Mouse (Mus musculus): Measurements from ENCODE around the gene Wbp1l. TPM values are rescaled to one million over a fixed set of nuclear protein-coding genes. Genes with fewer than 3 reads are reported as not detected.
"Not testable (repeated sequence)": the region's sequence is repeated elsewhere in the genome, so short reads cannot be mapped to it uniquely, and the experiment has no call there.

The Wbp1l gene
- polyA plus RNA-seq, 1 experiment from 2014 or later: 41.3 TPM

DNA sequence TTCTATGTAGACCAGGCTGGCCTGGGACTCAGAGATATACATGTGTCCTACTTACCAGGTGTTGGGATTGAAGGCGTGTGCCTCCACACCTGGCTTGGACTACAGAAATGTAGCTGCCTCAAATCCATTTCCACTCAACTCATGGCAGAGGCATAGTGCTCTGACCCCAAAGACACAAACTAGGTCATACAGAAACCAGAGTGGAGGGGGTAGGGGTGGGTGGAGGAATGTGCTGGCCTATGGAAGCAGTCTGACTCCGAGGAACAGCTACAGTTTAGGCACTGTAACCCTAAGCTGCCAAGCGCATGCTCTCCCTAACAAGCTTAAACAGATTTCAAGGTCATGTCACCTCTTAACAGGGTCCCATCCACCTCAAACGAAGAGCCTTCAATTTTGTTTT, 35.3 kb upstream of the Wbp1l start:
- Histone ChIP-seq H3K27ac (ENCODE audit: low read depth, low read length) (no peak overlapping the region), H3K4me2 (ENCODE audit: low read depth, low read length, severe bottlenecking) (no peak overlapping the region), H3K9me3 (ENCODE audit: control insufficient read depth, low read length) (no peaks in the 10 kb centered on the region; the same call in 1 of the 2 replicates), H3K4me1 (replicated peaks; ENCODE audit: control insufficient read depth, insufficient read depth, low read length) (no peaks in the 10 kb centered on the region), H3K9ac (ENCODE audit: low read length) (no peak overlapping the region), H3K36me3 (ENCODE audit: control insufficient read depth, insufficient read depth, low read length) (no peaks in the 10 kb centered on the region), H3K27me3 (ENCODE audit: control insufficient read depth, insufficient read depth, low read length) (no peaks in the 10 kb centered on the region), H3K4me3 (ENCODE audit: low read depth, low read length) (no peak overlapping the region)
- no peak for DNase-seq (ENCODE audit: low spot score)
- 94% methylated on average over 4 of the region's 4 CpGs for WGBS
- ATAC-seq (replicated peaks; ENCODE audit: low FRiP score): no peak

GRCm38 (mm10) chr19:46564043-46564462, 34.8 kb upstream of the Wbp1l start:
- Histone ChIP-seq H3K27ac (ENCODE audit: low read depth, low read length) (no peak overlapping the region), H3K9ac (ENCODE audit: low read length) (no peak overlapping the region), H3K9me3 (ENCODE audit: control insufficient read depth, low read length) (no peaks in the 10 kb centered on the region; the same call in 1 of the 2 replicates), H3K27me3 (ENCODE audit: control insufficient read depth, insufficient read depth, low read length) (no peaks in the 10 kb centered on the region), H3K4me2 (ENCODE audit: low read depth, low read length, severe bottlenecking) (no peak overlapping the region), H3K4me1 (replicated peaks; ENCODE audit: control insufficient read depth, insufficient read depth, low read length) (no peaks in the 10 kb centered on the region), H3K4me3 (ENCODE audit: low read depth, low read length) (no peak overlapping the region), H3K36me3 (ENCODE audit: control insufficient read depth, insufficient read depth, low read length) (no peaks in the 10 kb centered on the region)
- DNase-seq (ENCODE audit: low spot score) (no peak), ATAC-seq (replicated peaks; ENCODE audit: low FRiP score) (no peak)
- 76% methylated on average over 14 of the region's 14 CpGs for WGBS

GRCm38 (mm10) chr19:46571211-46571877, 27.5 kb upstream of the Wbp1l start:
- not testable (repeated sequence) for H3K27ac ChIP-seq (ENCODE audit: low read depth, low read length); DNase-seq (ENCODE audit: low spot score); H3K9me3 ChIP-seq (ENCODE audit: control insufficient read depth, low read length); ATAC-seq (replicated peaks; ENCODE audit: low FRiP score); H3K4me1 ChIP-seq (replicated peaks; ENCODE audit: control insufficient read depth, insufficient read depth, low read length); H3K27me3 ChIP-seq (ENCODE audit: control insufficient read depth, insufficient read depth, low read length); H3K9ac ChIP-seq (ENCODE audit: low read length); H3K36me3 ChIP-seq (ENCODE audit: control insufficient read depth, insufficient read depth, low read length)
- H3K4me3 ChIP-seq (ENCODE audit: low read depth, low read length): peak overlapping the region; percentile 74
- WGBS: 82% methylated on average over 3 of the region's 3 CpGs
- peak overlapping the region; percentile 83; the same call in 1 of the 2 replicates for H3K4me2 ChIP-seq (ENCODE audit: low read depth, low read length, severe bottlenecking)

DNA sequence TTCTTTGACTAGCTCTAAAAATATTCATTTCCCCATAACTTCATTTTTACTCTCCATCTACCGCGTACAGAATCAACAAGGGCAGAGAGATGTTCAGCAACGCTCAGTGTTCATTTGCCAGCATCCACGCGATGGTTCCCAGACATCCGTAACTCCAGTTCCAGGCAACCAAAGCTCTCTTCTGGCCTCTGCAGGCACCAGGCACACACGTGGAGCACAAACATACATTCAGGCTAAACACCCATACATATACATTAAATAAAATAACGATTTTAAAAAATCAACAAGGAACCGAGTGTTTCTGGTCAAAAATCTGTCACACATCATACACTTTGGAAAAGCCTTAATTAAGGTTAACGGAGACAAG, 27.0 kb upstream of the Wbp1l start:
- Histone ChIP-seq H3K4me3 (ENCODE audit: low read depth, low read length) (peak overlapping the region; percentile 74), H3K4me1 (replicated peaks; ENCODE audit: control insufficient read depth, insufficient read depth, low read length) (peaks cover 3% of the 10 kb centered on the region; the same call in 1 of the 2 replicates), H3K36me3 (ENCODE audit: control insufficient read depth, insufficient read depth, low read length) (no peaks in the 10 kb centered on the region), H3K9ac (ENCODE audit: low read length) (peak overlapping the region; percentile 84; the same call in 1 of the 2 replicates), H3K9me3 (ENCODE audit: control insufficient read depth, low read length) (no peaks in the 10 kb centered on the region; the same call in 1 of the 2 replicates), H3K4me2 (ENCODE audit: low read depth, low read length, severe bottlenecking) (peak overlapping the region; percentile 83), H3K27me3 (ENCODE audit: control insufficient read depth, insufficient read depth, low read length) (no peaks in the 10 kb centered on the region), H3K27ac (ENCODE audit: low read depth, low read length) (no peak overlapping the region)
- WGBS: 16% methylated on average over 10 of the region's 10 CpGs
- no peak for DNase-seq (ENCODE audit: low spot score)
- ATAC-seq (replicated peaks; ENCODE audit: low FRiP score): no peak

DNA sequence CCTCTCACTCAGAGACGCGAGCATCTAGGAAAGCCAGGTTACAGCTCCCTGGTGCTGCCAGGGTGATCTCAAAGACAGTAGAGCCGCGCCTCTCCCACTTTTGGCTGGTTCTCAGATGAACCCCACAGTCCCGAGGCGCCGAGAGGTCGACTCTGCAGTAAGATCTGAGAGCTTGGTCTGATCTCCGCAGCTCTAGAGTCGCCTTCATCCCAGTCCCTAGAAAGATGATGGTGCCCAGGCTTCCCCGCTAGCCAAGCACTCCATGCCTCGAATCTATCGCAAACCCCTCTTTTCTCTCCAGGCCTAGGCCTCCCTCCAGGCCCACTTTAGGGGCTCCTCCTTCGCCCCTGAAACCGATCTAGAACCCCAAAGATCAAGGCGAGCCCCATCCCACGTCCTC, 26.3 kb upstream of the Wbp1l start:
- peak overlapping the region; percentile 84 for H3K9ac ChIP-seq (ENCODE audit: low read length)
- peaks cover 3% of the 10 kb centered on the region; the same call in 1 of the 2 replicates for H3K4me1 ChIP-seq (replicated peaks; ENCODE audit: control insufficient read depth, insufficient read depth, low read length)
- H3K4me2 ChIP-seq (ENCODE audit: low read depth, low read length, severe bottlenecking): peak overlapping the region; percentile 83
- ATAC-seq (replicated peaks; ENCODE audit: low FRiP score) (peak; percentile 55), DNase-seq (ENCODE audit: low spot score) (peak; percentile 75)
- H3K36me3 ChIP-seq (ENCODE audit: control insufficient read depth, insufficient read depth, low read length): no peaks in the 10 kb centered on the region
- no peaks in the 10 kb centered on the region for H3K27me3 ChIP-seq (ENCODE audit: control insufficient read depth, insufficient read depth, low read length)
- H3K4me3 ChIP-seq (ENCODE audit: low read depth, low read length): peak overlapping the region; percentile 74
- 2% methylated on average over 17 of the region's 17 CpGs for WGBS
- H3K27ac ChIP-seq (ENCODE audit: low read depth, low read length): peak overlapping the region; percentile 70
- no peaks in the 10 kb centered on the region; the same call in 1 of the 2 replicates for H3K9me3 ChIP-seq (ENCODE audit: control insufficient read depth, low read length)

DNA sequence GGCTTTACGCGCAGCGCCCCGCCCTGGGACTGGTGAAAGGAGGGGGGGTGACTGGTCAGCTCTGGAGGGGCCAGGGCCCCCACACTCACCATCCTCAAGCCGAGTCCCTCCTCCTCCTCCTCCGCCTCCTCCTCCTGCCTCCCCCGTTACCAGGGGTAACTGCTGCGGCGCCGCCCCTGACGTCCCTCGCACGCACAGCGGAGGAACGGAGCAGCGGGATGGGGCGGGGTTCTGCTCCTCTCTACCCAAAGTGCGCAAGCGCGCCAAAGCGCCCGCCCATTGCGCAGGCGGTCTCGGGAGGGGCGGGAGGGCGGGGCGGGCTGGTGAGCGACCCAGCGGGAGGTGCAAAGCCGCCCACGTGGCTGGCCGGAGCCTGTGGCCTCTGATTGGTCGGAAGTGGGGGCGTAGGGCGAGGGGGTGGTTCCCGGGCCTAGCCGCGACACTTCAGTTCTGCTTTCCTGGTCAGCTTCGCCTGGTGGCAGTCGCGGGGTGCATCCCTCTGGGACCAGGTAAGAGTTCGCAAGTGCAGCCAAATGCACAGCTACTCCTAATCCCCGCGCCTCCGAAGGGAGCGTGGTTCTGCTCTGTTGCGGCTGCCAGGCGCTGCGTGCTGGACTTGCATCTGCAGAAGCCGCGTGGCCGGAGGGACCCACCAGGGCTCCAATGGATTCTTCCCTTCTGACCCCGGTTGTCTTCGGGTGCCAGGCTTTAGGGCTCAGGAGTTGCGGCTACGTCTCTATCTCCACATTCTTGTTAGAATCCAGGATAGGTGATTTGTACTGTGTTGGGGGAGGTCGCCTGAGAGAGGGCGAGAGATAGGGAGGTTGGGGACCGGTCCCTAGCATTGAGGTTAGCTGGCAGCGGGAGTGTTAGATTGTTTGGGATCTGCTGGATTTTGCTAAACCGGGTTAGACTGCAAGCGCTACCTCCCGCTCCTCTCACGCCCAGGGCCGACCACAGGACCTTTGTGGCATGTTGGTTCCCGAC, 25.6 kb upstream of the Wbp1l start, which contains the start of the genes Arl3 and Sfxn2:
Gene Arl3, minus strand, starts transcription at position 248 of the 987 bp plus-strand sequence.
Gene Sfxn2, plus strand, starts transcription at position 415 of the 987 bp plus-strand sequence.
- Histone ChIP-seq H3K9me3 (ENCODE audit: control insufficient read depth, low read length) (no peaks in the 10 kb centered on the region), H3K27me3 (ENCODE audit: control insufficient read depth, insufficient read depth, low read length) (no peaks in the 10 kb centered on the region), H3K27ac (ENCODE audit: low read depth, low read length) (peak within 1 kb of the TSS; percentile 70), H3K4me1 (replicated peaks; ENCODE audit: control insufficient read depth, insufficient read depth, low read length) (peaks cover 3% of the 10 kb centered on the region; the same call in 1 of the 2 replicates), H3K4me2 (ENCODE audit: low read depth, low read length, severe bottlenecking) (peak within 1 kb of the TSS; percentile 87), H3K9ac (ENCODE audit: low read length) (peak within 1 kb of the TSS; percentile 84), H3K36me3 (ENCODE audit: control insufficient read depth, insufficient read depth, low read length) (no peaks in the 10 kb centered on the region), H3K4me3 (ENCODE audit: low read depth, low read length) (peak within 1 kb of the TSS; percentile 74)
- ATAC-seq (replicated peaks; ENCODE audit: low FRiP score) (peak; percentile 98), DNase-seq (ENCODE audit: low spot score) (peak; percentile 99)
- 1% methylated on average over 66 of the region's 67 CpGs for WGBS

DNA sequence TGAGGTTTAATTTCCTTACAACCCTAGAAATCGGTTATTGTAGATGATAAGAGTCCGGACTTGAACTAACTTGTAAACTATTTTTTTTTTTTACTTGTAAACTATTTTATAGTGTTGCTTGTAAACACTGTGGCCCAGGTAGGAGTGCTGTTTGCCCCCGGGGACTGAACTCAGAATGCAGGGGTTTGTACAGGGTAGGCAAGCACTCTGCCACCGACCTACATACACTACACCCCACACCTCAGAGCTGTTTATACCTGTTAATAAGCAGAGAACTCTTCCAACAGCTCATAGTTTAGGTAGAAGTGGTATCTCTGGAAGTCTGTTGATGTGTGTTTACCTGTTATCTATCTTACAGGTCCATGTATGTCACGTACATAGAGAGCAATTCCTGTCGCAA, 24.9 kb upstream of the Wbp1l start:
- no peaks in the 10 kb centered on the region for H3K27me3 ChIP-seq (ENCODE audit: control insufficient read depth, insufficient read depth, low read length)
- H3K36me3 ChIP-seq (ENCODE audit: control insufficient read depth, insufficient read depth, low read length): no peaks in the 10 kb centered on the region
- peaks cover 3% of the 10 kb centered on the region; the same call in 1 of the 2 replicates for H3K4me1 ChIP-seq (replicated peaks; ENCODE audit: control insufficient read depth, insufficient read depth, low read length)
- peak overlapping the region; percentile 57; the same call in 1 of the 2 replicates for H3K9ac ChIP-seq (ENCODE audit: low read length)
- 48% methylated on average over 6 of the region's 6 CpGs for WGBS
- H3K9me3 ChIP-seq (ENCODE audit: control insufficient read depth, low read length): no peaks in the 10 kb centered on the region
- ATAC-seq (replicated peaks; ENCODE audit: low FRiP score) (no peak), DNase-seq (ENCODE audit: low spot score) (no peak)
- peak overlapping the region; percentile 87 for H3K4me2 ChIP-seq (ENCODE audit: low read depth, low read length, severe bottlenecking)
- no peak overlapping the region for H3K27ac ChIP-seq (ENCODE audit: low read depth, low read length)
- H3K4me3 ChIP-seq (ENCODE audit: low read depth, low read length): peak overlapping the region; percentile 74

DNA sequence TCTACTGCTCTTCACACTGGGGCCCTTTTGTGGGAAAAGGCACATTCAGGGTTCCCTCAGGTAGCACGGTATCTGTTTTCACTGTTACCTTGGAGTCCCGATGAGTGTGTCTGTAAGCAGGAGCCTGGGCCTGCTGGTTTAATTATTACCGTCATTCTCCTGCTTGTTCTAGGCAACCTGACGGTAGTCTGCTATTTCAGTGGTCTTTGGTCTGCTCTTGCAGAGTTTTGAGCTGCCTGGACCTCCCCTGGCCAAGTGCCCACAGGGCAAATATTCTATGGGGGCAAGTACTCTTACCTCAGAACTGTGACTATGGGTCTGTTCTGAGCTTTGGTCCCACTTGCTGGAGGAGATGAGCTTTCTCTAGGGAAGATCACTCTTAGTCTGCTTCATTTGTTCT, 23.7 kb upstream of the Wbp1l start:
- H3K4me3 ChIP-seq (ENCODE audit: low read depth, low read length): no peak overlapping the region
- peaks cover 3% of the 10 kb centered on the region; the same call in 1 of the 2 replicates for H3K4me1 ChIP-seq (replicated peaks; ENCODE audit: control insufficient read depth, insufficient read depth, low read length)
- 64% methylated on average over 4 of the region's 4 CpGs for WGBS
- ATAC-seq (replicated peaks; ENCODE audit: low FRiP score) (no peak), DNase-seq (ENCODE audit: low spot score) (no peak)
- no peak overlapping the region for H3K27ac ChIP-seq (ENCODE audit: low read depth, low read length)
- H3K36me3 ChIP-seq (ENCODE audit: control insufficient read depth, insufficient read depth, low read length): no peaks in the 10 kb centered on the region
- no peaks in the 10 kb centered on the region for H3K9me3 ChIP-seq (ENCODE audit: control insufficient read depth, low read length)
- H3K27me3 ChIP-seq (ENCODE audit: control insufficient read depth, insufficient read depth, low read length): no peaks in the 10 kb centered on the region
- H3K4me2 ChIP-seq (ENCODE audit: low read depth, low read length, severe bottlenecking): no peak overlapping the region
- H3K9ac ChIP-seq (ENCODE audit: low read length): no peak overlapping the region

Measured in forebrain, embryonic 11.5 days (tissue).